Mouse (Mus musculus) kidney, postnatal 14 days (tissue): ENCODE measurements around the gene Amotl2.
A peak's percentile ranks its signal among the peaks of the same experiment; 100 is the strongest.

Source experiments
- DNase-seq: peaks from one replicate; pipeline ENCODE4 v3.0.0; 2022; ENCODE audit warnings: mixed read lengths

Amotl2 gene

GRCm38 (mm10) chr9:102716481-102717163 is at the start of gene Amotl2:
Gene Amotl2 (plus strand): TSS chr9:102716672.
- DNase-seq = no peak

DNA sequence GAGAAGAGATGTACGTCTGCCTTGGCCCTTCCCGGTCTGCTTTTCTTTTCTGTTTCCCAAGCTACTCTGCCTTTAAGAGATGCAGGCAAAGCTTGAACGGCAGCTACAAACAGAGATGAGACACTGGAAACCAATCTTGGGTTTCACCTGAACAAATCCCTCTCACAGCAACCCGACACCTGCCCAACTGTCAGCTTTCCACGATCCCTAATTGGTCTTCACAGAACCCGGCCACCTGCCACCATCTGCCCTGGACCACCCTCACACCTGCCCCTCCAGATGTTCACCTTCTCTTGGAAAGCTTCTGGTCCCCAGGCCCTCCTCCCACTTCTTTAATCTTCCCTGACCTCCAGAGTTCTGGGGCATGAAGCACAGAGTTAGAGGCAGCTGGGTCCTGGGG is 48.4 kb upstream of the Amotl2 start:
- no peak for DNase-seq

- DNase-seq = no peak
Observed at GRCm38 (mm10) chr9:102668906-102669305, 47.6 kb upstream of the Amotl2 start.

DNA sequence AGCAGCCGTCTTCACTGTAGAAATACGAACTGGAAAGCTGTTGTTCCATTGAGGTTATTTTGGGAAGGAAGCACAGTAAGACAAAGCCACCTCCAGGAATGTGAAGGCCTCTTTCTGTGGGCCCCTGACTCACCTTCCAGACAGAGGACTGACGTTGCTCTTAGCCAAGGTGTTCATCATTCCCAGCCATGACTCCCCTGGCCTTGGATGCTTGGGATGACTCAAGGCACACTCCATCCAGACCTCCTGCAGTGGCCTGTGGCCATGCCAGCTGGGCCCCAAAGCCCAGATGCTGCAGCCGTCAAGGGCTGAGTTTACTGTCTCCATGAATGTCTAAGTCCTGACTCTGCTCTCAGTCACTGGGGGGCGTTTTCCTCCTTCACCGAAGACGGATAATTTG is 43.1 kb upstream of the Amotl2 start:
- DNase-seq = no peak

DNA sequence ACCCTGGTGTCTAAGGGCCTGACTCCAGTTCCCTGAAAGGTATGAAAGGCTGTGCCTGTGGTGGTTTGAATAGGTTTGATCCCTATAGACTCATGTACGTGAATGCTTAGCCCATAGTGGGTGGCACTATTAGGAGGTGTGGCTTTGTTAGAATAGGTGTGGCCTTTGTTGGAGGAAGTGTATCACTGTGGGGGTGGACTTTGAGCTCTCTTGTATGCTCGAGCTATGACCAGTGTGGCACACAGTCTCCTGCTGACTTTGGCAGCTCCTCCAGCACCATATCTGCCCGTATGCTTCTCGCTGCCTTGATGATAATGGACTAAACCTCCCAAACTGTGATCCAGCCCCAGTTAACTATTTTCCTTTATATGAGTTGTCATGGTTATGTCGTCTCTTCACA is 40.5 kb upstream of the Amotl2 start:
- no peak for DNase-seq

- no peak for DNase-seq
Observed at GRCm38 (mm10) chr9:102681470-102681869, 35.0 kb upstream of the Amotl2 start.

DNA sequence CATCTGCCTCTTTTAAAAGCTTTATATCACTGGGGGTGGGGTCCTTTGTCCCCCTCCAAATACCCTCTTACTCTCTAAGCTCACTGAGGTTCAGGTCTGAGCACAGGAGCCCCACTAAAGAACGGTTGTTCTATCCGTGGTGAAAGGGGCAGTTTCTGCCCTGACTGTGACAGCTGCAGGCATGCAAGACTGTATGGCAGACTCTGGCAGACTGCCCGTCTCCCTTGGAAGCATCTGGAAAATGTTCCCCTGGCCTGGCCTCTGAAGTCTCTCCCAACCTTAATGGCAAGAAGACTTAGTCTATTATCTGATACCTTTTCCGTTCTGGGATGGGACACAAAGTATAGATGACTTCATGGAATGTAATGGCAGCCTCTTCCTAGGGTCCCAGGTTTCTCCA is 28.5 kb upstream of the Amotl2 start:
- DNase-seq = peak; percentile 46

GRCm38 (mm10) chr9:102689406-102689939 is 27.0 kb upstream of the Amotl2 start:
- DNase-seq = no peak

DNA sequence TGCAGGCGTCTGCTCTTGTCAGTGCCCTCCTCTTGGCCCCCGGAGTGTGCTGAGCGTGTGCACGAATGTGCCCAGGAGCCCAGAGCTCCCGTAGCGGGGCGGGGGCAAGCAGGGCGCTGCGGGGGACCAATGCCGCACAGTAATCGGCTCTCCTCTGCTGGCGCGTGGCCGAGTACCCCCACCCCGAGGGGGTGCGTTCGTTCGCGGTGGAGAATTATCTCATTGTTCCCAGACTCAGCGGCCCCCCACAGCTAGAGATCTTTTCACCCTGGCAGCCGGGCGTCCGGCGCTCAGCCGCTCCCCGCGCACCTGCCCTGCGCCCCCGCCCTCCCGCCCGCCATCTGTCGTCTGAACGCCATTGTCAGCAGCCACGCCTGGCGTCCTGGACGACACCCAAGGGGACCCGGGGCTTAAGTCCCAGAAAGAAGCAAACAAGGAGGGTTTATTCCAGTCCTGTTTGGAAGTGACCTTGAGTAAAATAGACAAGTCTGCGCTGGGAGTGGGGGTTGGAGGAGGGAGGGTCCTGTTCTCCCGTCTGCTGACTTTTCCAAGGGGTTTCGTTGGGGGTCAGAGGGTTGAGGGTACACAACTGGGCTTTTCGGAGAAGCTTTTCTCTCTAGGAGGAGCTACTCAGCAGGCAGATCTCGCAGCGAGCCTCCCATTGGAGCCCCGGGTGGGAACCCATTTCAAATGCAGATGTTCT is 26.4 kb upstream of the Amotl2 start:
- peak; percentile 43 for DNase-seq

DNA sequence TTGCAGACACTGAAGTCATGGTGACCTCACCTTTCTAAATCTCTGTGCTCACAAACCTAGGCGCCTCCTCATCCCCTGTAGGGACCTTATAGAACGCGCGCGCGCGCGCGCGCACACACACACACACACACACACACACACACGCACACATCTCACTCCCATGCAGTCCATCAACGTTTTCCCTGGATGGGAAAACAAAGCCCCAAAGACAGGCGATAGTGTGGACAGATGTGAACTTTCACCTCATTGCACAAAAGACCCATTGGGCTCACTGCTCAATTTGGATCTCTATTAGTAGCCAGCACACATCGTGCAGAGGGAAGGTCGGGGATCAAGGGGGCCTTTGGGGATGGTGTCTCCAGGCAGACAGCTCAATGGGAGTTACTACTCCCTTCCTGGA is 25.6 kb upstream of the Amotl2 start:
- DNase-seq = no peak

DNA sequence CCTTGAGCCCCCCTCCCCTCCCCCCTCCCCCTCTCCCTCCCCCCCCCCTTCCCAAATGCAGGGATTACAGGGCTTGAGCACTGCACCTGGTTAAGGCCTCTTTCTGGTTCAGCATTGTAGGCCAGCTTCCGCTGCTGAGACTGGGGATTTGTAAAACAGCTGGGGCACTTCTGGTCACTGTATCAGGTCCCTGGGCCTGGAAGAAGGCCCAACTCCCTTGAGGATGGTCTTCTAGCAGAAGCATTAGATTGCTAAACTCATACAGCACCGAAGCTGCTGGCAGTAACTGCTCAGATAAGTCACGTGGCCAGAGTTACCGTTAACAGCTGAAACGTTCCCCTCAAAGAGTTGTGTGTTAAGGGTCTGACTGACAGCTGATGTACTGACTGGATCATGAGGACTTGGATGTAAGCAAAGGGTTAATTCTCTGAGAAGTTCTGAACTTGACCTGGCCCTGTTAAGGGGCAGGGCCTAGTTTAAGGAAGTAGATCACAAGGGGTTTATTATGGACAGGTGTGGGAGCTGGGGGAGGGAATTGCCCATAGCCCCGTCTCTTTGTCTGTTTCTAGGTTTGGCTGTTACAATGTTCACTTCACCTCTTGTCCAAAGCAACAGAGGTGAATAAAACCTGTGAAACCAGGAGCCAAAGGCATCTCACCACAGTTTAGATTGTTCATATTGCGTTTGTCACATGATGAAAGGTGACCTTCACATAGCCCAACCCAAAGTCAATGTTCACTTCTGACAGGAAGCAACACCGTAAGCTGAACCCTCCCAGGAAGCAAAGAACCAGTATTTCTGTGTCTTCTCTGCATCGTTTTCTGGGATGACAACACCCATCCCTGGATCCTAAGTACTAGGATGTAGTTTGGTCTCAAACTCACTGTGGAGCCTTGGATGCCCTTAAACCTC is 23.7 kb upstream of the Amotl2 start:
- peak; percentile 33 for DNase-seq

- peak; percentile 11 for DNase-seq
Observed at GRCm38 (mm10) chr9:102701042-102701441, 15.4 kb upstream of the Amotl2 start.

DNA sequence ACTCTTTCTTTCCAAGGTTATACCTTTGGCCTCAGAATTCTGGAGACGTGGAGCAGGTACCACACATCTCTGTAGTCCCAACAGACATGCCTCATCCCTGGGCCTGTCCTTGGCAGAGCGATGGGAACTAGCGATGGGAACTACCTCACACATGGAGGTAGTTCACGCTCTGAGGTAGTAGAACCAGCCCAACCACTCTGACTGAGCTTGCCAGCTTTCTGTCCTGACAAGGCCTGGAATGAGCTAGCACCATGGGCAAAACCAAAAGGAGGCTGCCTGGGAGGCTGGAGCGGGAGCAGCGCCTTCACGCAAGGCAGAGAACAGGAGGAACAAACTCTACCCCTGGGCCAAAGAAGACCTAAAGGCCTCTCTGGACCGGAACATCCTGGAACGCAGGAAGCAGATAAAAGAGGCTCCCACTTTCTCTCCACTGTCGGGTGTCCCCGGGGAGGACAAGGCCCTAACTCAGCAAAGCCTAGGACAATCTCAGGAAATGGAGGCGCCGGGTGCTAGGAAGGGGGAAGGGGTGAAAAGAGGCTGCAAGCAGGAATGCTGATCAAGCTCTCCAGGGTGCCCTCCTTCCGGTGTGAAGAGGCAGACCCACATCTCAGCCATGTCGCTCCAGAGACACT is 6.9 kb upstream of the Amotl2 start:
- peak; percentile 59 for DNase-seq

DNA sequence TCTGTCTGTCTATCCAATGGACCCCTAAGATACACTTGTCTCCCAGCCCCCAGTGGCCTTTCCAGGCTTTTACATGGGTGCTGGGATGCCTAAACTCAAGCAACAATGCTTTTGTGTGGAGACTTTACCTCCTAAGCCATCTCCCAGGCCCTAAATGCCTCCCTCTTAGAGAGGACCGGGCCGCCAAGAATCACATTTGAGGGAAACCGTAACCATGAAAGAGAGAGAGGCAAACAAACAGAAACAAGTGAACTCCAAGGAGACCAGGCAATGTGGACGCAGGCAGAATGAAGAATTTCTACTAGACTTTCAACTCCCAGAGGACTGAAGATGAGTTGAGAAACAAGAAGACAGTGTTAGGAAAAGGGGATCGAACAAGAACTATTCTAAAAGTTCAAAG is 6.0 kb upstream of the Amotl2 start:
- no peak for DNase-seq

DNA sequence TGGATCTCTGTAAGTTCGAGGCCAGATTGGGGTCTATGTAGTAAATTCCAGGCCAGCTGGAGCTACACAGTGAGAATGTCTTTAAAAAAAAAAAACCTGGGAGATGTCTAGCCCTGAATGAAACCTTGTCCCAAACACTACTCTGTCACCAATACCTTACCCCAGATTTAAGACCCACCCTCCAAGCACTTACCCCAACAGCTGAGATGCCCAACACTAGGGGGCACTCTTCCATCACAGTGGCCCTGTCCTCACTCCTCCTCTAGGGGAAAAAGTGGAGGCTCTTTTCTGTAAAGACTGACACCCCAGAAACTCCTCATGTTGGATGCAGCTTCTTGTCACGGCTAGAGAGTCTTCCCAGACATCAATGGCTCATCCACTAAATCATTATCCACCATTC is 2.7 kb upstream of the Amotl2 start:
- peak; percentile 71 for DNase-seq

GRCm38 (mm10) chr9:102714893-102715505 is 1.5 kb upstream of the Amotl2 start:
- DNase-seq = peak; percentile 67

DNA sequence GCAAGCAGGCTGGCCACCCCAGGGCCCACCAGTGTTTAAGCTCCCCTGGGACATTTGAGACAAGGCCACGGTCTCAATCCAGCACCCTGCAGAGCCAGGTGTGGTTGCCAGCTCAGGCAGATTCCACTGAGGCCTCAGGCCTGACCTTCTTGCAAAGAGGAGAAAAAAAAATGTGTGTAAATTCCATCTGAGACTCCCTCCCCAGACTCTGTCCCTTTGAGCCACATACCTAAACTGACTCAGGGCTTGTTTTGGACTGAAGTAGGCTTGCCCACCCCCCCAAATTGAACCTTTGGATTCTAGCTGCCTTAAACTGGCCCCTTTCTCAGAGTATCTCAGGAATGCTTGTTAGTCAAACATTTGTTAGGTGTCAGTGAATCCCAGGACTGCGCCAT is 969 bp upstream of the Amotl2 start:
- peak; percentile 78 for DNase-seq

- DNase-seq = peak; percentile 97
Observed at GRCm38 (mm10) chr9:102717164-102717885, 853 bp downstream of the Amotl2 start.

GRCm38 (mm10) chr9:102717886-102718643 is 1.6 kb downstream of the Amotl2 start:
- DNase-seq = peak; percentile 92

- peak; percentile 58 for DNase-seq
Observed at GRCm38 (mm10) chr9:102718676-102719075, 2.2 kb downstream of the Amotl2 start.

DNA sequence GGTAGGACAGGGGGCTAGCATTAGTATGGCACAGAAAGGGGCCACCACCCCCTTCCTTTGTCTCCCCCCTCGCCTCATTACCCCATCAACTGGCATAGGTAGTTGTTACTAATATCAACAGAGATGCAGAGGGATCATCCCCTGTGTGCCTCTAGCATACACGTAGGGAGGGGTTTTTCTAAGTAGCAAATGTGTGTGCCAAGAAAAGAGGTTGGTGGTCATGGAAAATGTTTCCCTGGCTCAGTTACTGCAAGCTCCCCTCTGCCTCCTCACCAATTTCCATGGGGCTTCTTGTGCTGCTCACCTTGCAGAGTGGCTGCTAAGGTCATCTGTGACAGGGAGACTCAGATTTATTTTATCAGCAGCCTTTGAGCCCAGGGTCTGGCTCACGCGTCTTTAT is 2.6 kb downstream of the Amotl2 start:
- DNase-seq = no peak
